Mouse (Mus musculus) midbrain, embryonic 15.5 days (tissue): ENCODE measurements around the gene Vars2. TPM values are rescaled to one million over a fixed set of nuclear protein-coding genes. Genes with fewer than 3 reads are reported as not detected.

Source experiments
- polyA plus RNA-seq: library from polyadenylated mRNA; unstranded; fragments of >200 nt; fragmentation: Nextera tagmentation; extraction: Ambion mirVana; gene quantifications from 2 replicates; pipeline ENCODE4 v1.2.1, GENCODE M21; 2015

Vars2 gene
- polyA plus RNA-seq, 1 experiment from 2014 or later, result 16.5 TPM

Other genes starting within 250 kb of the Vars2 start
- 0.89 and 1.1 TPM in 2 replicates for gene H2-Q6, start 242.7 kb downstream of the Vars2 start, polyA plus RNA-seq
- gene H2-Q7, start 228.4 kb downstream of the Vars2 start, polyA plus RNA-seq, result 2.7 and 4.0 TPM in 2 replicates
- 0.26 and 1.6 TPM in 2 replicates for gene H2-Q10, start 197.5 kb downstream of the Vars2 start, polyA plus RNA-seq
- 0.12 TPM in 1 of 2 replicates, not detected in the other for gene Pou5f1, start 161.6 kb downstream of the Vars2 start, polyA plus RNA-seq
- gene Tcf19, start 150.8 kb downstream of the Vars2 start, polyA plus RNA-seq, result 10.8 and 13.1 TPM in 2 replicates
- 3.5 and 3.7 TPM in 2 replicates for gene Cchcr1, start 150.5 kb downstream of the Vars2 start, polyA plus RNA-seq
- gene Psors1c2, start 134.4 kb downstream of the Vars2 start, polyA plus RNA-seq, result 0.56 and 0.96 TPM in 2 replicates
- gene Cdsn, start 115.5 kb downstream of the Vars2 start, polyA plus RNA-seq, result 0.06 TPM in 2 replicates
- not detected in 2 replicates for gene 2300002M23Rik, start 100.1 kb downstream of the Vars2 start, polyA plus RNA-seq
- gene Sfta2, start 66.0 kb downstream of the Vars2 start, polyA plus RNA-seq, result not detected in 2 replicates
- not detected in 2 replicates for gene Gm9573, start 41.0 kb downstream of the Vars2 start, polyA plus RNA-seq
- not detected in 2 replicates for gene Mucl3, start 23.9 kb downstream of the Vars2 start, polyA plus RNA-seq
- 27.6 and 29.5 TPM in 2 replicates for gene Gtf2h4, start 6.1 kb upstream of the Vars2 start, polyA plus RNA-seq
- gene Ddr1, start 37.0 kb upstream of the Vars2 start, polyA plus RNA-seq, result 107 and 118 TPM in 2 replicates
- 9.7 and 9.9 TPM in 2 replicates for gene Ier3, start 154.1 kb upstream of the Vars2 start, polyA plus RNA-seq
- 86.8 and 98.0 TPM in 2 replicates for gene Flot1, start 155.6 kb upstream of the Vars2 start, polyA plus RNA-seq
- 1,854 and 1,858 TPM in 2 replicates for gene Tubb5, start 170.7 kb upstream of the Vars2 start, polyA plus RNA-seq
- 9.0 and 10.7 TPM in 2 replicates for gene Mdc1, start 173.9 kb upstream of the Vars2 start, polyA plus RNA-seq
- 18.6 and 18.9 TPM in 2 replicates for gene Nrm, start 193.7 kb upstream of the Vars2 start, polyA plus RNA-seq
- 20.3 and 23.3 TPM in 2 replicates for gene Ppp1r18, start 198.0 kb upstream of the Vars2 start, polyA plus RNA-seq
- 36.3 and 40.4 TPM in 2 replicates for gene Dhx16, start 212.2 kb upstream of the Vars2 start, polyA plus RNA-seq
- gene 2310061I04Rik, start 229.8 kb upstream of the Vars2 start, polyA plus RNA-seq, result 68.2 and 72.8 TPM in 2 replicates
- gene Atat1, start 242.5 kb upstream of the Vars2 start, polyA plus RNA-seq, result 482 and 507 TPM in 2 replicates
- gene Mrps18b, start 248.8 kb upstream of the Vars2 start, polyA plus RNA-seq, result 49.3 and 54.2 TPM in 2 replicates
- 47.1 and 47.8 TPM in 2 replicates for gene Ppp1r10, start 248.8 kb upstream of the Vars2 start, polyA plus RNA-seq